Mouse (Mus musculus): ENCODE data around the gene Arhgap28. TPM values are rescaled to one million over a fixed set of nuclear protein-coding genes. Genes with fewer than 3 reads are reported as not detected.

The Arhgap28 gene
- total RNA-seq, 2 experiments from 2014 or later, result 18.7 to 22.7 TPM

GRCm38 (mm10) chr17:67941026-67941425 is 62.9 kb downstream of the Arhgap28 start:
- no peak for DNase-seq (ENCODE audit: low spot score in 2 of 2)

- DNase-seq (ENCODE audit: low spot score in 2 of 2), result no peak
Observed at GRCm38 (mm10) chr17:67937050-67937449, 66.9 kb downstream of the Arhgap28 start.

GRCm38 (mm10) chr17:67935556-67935955 is 68.4 kb downstream of the Arhgap28 start:
- DNase-seq (ENCODE audit: low spot score in 2 of 2), result no peak

GRCm38 (mm10) chr17:67931396-67931795 is 72.5 kb downstream of the Arhgap28 start:
- DNase-seq (ENCODE audit: low spot score in 2 of 2), result no peak

- DNase-seq (ENCODE audit: low spot score in 2 of 2), result no peak
Observed at GRCm38 (mm10) chr17:67930957-67931356, 73.0 kb downstream of the Arhgap28 start.

- DNase-seq (ENCODE audit: low spot score in 2 of 2), result no peak
Observed at GRCm38 (mm10) chr17:67930467-67930866, 73.5 kb downstream of the Arhgap28 start.

- no peak for DNase-seq (ENCODE audit: low spot score in 2 of 2)
Observed at GRCm38 (mm10) chr17:67928280-67928679, 75.6 kb downstream of the Arhgap28 start.

GRCm38 (mm10) chr17:67927864-67928263 is 76.1 kb downstream of the Arhgap28 start:
- no peak for DNase-seq (ENCODE audit: low spot score in 2 of 2)

GRCm38 (mm10) chr17:67919959-67920358 is 84.0 kb downstream of the Arhgap28 start:
- DNase-seq (ENCODE audit: low spot score in 2 of 2), result no peak

GRCm38 (mm10) chr17:67918201-67918600 is 85.7 kb downstream of the Arhgap28 start:
- no peak for DNase-seq (ENCODE audit: low spot score in 2 of 2)

GRCm38 (mm10) chr17:67916901-67917300 is 87.0 kb downstream of the Arhgap28 start:
- no peak for DNase-seq (ENCODE audit: low spot score in 2 of 2)

GRCm38 (mm10) chr17:67912640-67913039 is 91.3 kb downstream of the Arhgap28 start:
- DNase-seq (ENCODE audit: low spot score in 2 of 2), result peak; percentile 39

- DNase-seq (ENCODE audit: low spot score in 2 of 2), result no peak
Observed at GRCm38 (mm10) chr17:67912051-67912450, 91.9 kb downstream of the Arhgap28 start.

- no peak for DNase-seq (ENCODE audit: low spot score in 2 of 2)
Observed at GRCm38 (mm10) chr17:67908537-67908936, 95.4 kb downstream of the Arhgap28 start.

- no peak for DNase-seq (ENCODE audit: low spot score in 2 of 2)
Observed at GRCm38 (mm10) chr17:67908137-67908536, 95.8 kb downstream of the Arhgap28 start.

GRCm38 (mm10) chr17:67907532-67908054 is 96.3 kb downstream of the Arhgap28 start:
- DNase-seq (ENCODE audit: low spot score in 2 of 2), result no peak

- DNase-seq (ENCODE audit: low spot score in 2 of 2), result no peak
Observed at GRCm38 (mm10) chr17:67906236-67906635, 97.7 kb downstream of the Arhgap28 start.

- DNase-seq (ENCODE audit: low spot score in 2 of 2), result no peak
Observed at GRCm38 (mm10) chr17:67904315-67904944, 99.5 kb downstream of the Arhgap28 start.

GRCm38 (mm10) chr17:67902847-67903246 is 101.1 kb downstream of the Arhgap28 start:
- DNase-seq (ENCODE audit: low spot score in 2 of 2), result no peak

- DNase-seq (ENCODE audit: low spot score in 2 of 2), result no peak
Observed at GRCm38 (mm10) chr17:67901161-67901560, 102.8 kb downstream of the Arhgap28 start.

GRCm38 (mm10) chr17:67899376-67899775 is 104.5 kb downstream of the Arhgap28 start:
- DNase-seq (ENCODE audit: low spot score in 2 of 2), result no peak

- no peak for DNase-seq (ENCODE audit: low spot score in 2 of 2)
Observed at GRCm38 (mm10) chr17:67896413-67896812, 107.5 kb downstream of the Arhgap28 start.

Data from adrenal gland, postnatal 4 days (tissue).